Mouse (Mus musculus): ENCODE results near the gene Pou2f1. TPM values are rescaled to one million over a fixed set of nuclear protein-coding genes. Genes with fewer than 3 reads are reported as not detected.
A peak's percentile ranks its signal among the peaks of the same experiment; 100 is the strongest.

The Pou2f1 gene
- polyA plus RNA-seq, 1 experiment from 2014 or later = 17.3 TPM

DNA sequence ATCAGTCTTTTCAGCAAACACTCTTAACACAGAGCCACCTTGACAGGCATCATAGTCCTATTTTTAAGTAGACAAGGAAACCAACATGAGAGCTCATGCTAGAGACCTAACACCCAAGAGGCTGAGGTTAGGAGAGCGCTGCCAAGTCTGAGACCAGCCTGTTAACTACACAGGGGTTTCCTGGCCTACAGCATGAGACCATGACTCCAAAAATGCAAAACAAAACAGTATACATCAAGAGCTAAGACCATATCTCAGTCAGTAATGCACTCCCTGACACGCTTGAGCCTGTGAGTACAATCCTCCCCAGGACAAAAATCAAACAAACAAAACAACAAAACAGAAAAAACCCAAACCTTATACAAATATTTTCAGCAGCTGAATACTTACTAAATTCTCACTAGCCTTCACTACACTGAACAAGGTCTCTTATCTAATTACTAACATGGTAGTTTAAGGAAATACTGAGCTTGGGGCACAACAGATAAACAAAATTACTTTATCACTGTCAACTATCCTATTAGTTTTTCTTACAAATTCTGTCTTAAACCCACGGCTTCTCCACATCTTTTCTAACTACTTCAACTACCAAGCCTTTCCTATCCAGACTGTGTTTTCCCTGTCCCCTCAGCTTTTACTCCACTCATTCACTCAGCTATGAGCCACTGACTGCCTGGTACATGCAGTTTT is 33.3 kb downstream of the Pou2f1 start:
- no peaks in the 10 kb centered on the region for H3K36me3 ChIP-seq
- no peak for ATAC-seq (ENCODE audit: low FRiP score, low read depth)
- H3K9me3 ChIP-seq = no peaks in the 10 kb centered on the region
- H3K4me1 ChIP-seq (replicated peaks) = peaks cover 7% of the 10 kb centered on the region
- 90% methylated on average over 3 of the region's 3 CpGs for WGBS
- no peak overlapping the region for H3K9ac ChIP-seq
- H3K27ac ChIP-seq (replicated peaks) = no peak overlapping the region
- H3K4me3 ChIP-seq = no peak overlapping the region
- no peaks in the 10 kb centered on the region for H3K27me3 ChIP-seq
- no peak overlapping the region for H3K4me2 ChIP-seq

DNA sequence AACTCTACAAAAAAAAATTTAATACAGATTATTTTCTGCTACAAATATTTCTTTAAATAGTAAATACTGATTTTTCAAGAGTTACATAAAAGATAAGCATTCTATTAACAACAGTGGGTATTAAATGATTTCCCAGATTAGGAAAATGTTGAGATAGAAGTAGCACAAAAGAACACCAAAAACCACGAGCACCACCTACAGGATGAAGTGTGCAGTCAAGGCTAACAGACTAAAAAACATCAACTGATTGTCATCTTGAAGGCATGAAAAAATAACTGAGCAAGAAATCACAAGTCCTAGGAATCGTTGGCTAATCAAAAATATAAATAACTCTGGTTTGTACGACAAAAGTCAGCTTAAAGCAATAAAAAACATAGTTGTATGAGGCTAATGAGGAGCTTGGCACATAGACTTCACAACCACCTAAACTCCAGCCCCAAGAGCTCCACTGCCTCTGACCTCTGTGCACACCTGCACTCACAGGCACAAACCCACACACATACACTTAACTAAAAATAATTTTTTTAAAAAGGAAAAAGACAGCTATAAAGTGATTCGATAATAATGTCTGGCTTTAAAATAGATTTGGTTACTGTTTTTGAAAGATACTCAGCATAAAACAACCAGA is 35.3 kb downstream of the Pou2f1 start:
- Histone ChIP-seq H3K4me1 (replicated peaks) (peaks cover 7% of the 10 kb centered on the region), H3K36me3 (no peaks in the 10 kb centered on the region), H3K27ac (replicated peaks) (no peak overlapping the region), H3K27me3 (no peaks in the 10 kb centered on the region), H3K9me3 (no peaks in the 10 kb centered on the region), H3K9ac (no peak overlapping the region), H3K4me3 (no peak overlapping the region), H3K4me2 (no peak overlapping the region)
- WGBS = 51% methylated on average over 4 of the region's 4 CpGs
- ATAC-seq (ENCODE audit: low FRiP score, low read depth) = no peak

DNA sequence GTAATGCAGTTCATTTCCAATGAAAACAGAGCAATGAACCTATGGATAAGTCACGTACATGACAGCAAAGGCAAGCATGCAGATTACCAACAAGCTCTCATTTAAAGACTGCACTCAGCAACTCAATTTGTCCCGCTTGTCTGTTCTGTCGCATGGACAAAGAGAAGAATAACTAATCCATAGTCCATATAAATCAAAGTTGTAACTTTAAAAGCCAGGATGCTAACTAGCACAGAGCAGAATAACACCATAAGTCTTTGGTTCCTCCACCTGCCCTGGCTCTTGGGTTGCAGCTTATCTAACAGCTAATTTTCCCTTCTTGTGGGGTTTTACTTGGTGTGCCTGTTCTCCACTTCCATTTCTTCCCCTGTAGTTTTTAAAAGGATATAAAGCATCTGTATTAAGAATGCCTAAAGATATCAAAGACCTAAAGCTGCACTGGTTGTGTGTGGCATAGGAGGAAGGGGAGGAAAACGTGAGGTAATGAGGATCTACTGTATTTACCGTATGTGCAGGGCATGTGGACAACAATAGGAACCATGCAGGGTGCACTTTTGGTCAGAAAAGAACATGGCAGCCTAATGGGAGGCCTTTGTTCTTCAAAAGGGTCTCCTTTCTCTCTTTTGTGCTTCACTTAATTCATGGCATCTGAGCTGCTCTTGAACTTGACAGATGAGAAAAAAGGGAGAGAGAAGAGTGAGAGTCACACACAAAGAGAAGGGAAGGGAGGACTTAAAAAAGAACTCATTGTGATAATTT is 36.1 kb downstream of the Pou2f1 start:
- Histone ChIP-seq H3K9me3 (no peaks in the 10 kb centered on the region), H3K4me3 (no peak overlapping the region), H3K4me1 (replicated peaks) (peaks cover 7% of the 10 kb centered on the region), H3K9ac (no peak overlapping the region), H3K36me3 (no peaks in the 10 kb centered on the region), H3K27me3 (no peaks in the 10 kb centered on the region), H3K4me2 (no peak overlapping the region), H3K27ac (replicated peaks) (no peak overlapping the region)
- no peak for ATAC-seq (ENCODE audit: low FRiP score, low read depth)
- 30% methylated on average over 5 of the region's 5 CpGs for WGBS

DNA sequence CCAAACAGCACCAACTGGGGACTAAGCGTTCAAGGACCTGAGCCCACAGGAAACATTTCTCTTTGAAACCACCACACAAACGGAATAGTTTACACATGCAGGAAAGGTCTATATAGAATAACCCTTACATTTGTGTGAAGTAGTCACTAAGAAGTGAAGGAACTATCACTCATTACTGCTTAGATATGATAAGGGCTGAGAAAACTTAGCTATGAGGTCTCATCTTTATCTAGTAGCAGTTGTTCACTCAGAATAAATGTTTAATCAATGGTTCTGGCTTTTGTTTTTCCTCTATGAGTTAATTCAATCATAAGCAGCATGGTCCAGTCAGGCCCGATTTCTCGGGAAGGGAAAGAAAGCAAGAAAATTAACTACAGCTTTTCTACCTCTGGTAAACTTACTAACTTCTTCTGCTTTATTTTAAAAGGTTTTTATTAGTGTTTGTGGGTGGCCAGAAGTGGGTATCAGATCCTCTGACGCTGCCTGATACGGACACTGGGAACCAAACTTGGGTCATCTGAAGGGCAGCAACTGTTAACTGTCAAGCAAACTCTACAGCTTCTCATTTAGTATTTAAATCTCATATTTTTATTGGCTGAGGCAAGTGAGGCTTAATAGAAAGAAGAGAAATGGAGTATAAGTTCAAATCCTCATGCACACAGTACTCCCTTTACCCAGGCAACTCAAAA is 40.7 kb downstream of the Pou2f1 start:
- ATAC-seq (ENCODE audit: low FRiP score, low read depth) = no peak
- 85% methylated on average over 6 of the region's 6 CpGs for WGBS
- Histone ChIP-seq H3K36me3 (no peaks in the 10 kb centered on the region), H3K4me1 (replicated peaks) (peaks cover 7% of the 10 kb centered on the region), H3K4me3 (no peak overlapping the region), H3K9me3 (no peaks in the 10 kb centered on the region), H3K4me2 (no peak overlapping the region), H3K27ac (replicated peaks) (no peak overlapping the region), H3K27me3 (no peaks in the 10 kb centered on the region), H3K9ac (no peak overlapping the region)

DNA sequence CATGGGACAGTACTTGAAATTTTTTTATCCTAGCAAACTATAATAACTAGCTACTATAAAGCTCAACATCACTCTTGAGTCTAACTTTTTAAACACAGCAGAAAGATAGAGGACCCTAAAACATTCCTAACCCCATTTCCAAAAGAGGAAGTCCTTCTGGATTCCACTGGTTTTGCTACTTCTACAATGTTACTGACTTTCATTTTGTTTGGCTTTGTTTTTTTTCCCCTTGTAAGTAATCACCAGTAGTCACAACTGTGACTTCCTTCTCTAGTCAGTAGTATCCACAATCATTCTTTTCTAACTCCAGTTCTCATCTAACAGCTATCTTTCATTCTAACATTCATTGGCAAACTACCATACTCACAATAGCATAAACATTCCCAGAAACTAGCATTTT is 44.3 kb downstream of the Pou2f1 start:
- H3K27me3 ChIP-seq = no peaks in the 10 kb centered on the region
- no peaks in the 10 kb centered on the region for H3K4me1 ChIP-seq (replicated peaks)
- no peak for ATAC-seq (ENCODE audit: low FRiP score, low read depth)
- H3K9ac ChIP-seq = no peak overlapping the region
- no peak overlapping the region for H3K4me3 ChIP-seq
- H3K4me2 ChIP-seq = no peak overlapping the region
- no peaks in the 10 kb centered on the region for H3K36me3 ChIP-seq
- H3K9me3 ChIP-seq = no peaks in the 10 kb centered on the region
- H3K27ac ChIP-seq (replicated peaks) = no peak overlapping the region

DNA sequence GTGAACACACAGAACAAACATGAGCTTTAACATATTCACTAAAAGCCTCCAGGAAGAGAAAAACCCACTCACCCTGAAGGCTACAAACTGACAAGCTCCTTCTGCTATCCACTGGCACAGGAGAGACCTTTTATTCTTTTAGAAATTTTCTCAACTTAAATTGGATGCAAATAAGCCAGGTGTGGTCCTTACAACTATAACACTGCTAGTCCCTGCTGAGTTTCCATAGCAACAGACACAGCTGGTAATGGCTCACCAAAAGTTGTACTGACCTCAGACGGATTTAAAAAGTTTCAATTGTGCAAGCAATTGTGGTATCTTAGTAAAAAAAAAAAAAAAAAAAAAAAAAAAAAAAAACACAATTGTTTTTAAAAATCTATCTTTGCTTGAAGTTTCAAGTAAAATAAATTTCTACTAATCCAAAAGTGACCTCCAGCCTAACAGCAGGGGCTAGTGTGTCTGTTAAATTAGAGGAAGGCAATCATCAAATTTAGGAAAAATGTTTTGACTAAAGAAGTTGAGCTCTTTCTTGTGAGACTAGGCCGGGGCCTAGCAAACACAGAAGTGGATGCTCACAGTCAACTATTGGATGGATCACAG is 54.2 kb downstream of the Pou2f1 start:
- Histone ChIP-seq H3K4me1 (replicated peaks) (no peaks in the 10 kb centered on the region), H3K4me2 (no peak overlapping the region), H3K9me3 (no peaks in the 10 kb centered on the region), H3K36me3 (no peaks in the 10 kb centered on the region), H3K4me3 (no peak overlapping the region), H3K9ac (no peak overlapping the region), H3K27ac (replicated peaks) (no peak overlapping the region), H3K27me3 (no peaks in the 10 kb centered on the region)
- WGBS = 35% methylated on average over 2 of the region's 2 CpGs
- no peak for ATAC-seq (ENCODE audit: low FRiP score, low read depth)

DNA sequence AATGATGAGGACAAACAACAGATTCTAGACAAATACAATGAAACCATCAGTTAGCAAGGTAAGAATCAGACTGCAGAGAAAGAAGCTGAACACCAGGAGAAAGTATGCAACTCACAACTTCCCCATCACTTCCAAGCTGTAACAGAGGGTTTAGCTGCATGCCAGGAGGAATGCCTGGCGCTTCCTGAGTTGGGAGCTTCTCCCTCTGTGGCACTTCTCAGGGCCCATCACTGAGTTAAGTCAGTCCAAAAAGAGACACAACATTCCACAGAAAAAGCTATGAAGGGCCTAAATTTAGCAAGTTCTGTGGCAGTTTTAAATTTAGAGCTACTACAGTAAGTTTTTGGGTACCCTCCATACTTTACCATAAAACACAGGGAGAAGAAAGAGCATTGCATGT is 59.2 kb downstream of the Pou2f1 start:
- Histone ChIP-seq H3K36me3 (no peaks in the 10 kb centered on the region), H3K4me2 (no peak overlapping the region), H3K27ac (replicated peaks) (no peak overlapping the region), H3K4me1 (replicated peaks) (no peaks in the 10 kb centered on the region), H3K4me3 (no peak overlapping the region), H3K9ac (no peak overlapping the region), H3K27me3 (no peaks in the 10 kb centered on the region), H3K9me3 (no peaks in the 10 kb centered on the region)
- no peak for ATAC-seq (ENCODE audit: low FRiP score, low read depth)
- WGBS = 94% methylated on average over 1 of the region's 1 CpGs

DNA sequence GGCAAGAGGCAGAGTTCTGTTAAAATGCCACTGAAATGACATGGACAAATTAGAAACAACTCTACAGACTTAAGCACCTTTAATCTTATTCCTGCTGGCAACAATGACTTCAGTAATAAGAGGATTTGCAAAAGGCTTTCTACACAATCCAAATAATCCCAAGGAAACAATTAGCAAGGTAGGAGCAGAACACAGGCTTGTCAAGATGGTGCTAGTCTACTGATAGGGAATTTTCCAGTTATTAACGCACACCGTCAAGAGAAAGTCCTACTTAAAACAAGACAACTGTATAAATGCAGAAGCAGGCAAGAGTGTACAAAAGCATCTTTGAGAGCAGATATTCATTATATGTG is 67.0 kb downstream of the Pou2f1 start:
- no peak overlapping the region for H3K4me3 ChIP-seq

DNA sequence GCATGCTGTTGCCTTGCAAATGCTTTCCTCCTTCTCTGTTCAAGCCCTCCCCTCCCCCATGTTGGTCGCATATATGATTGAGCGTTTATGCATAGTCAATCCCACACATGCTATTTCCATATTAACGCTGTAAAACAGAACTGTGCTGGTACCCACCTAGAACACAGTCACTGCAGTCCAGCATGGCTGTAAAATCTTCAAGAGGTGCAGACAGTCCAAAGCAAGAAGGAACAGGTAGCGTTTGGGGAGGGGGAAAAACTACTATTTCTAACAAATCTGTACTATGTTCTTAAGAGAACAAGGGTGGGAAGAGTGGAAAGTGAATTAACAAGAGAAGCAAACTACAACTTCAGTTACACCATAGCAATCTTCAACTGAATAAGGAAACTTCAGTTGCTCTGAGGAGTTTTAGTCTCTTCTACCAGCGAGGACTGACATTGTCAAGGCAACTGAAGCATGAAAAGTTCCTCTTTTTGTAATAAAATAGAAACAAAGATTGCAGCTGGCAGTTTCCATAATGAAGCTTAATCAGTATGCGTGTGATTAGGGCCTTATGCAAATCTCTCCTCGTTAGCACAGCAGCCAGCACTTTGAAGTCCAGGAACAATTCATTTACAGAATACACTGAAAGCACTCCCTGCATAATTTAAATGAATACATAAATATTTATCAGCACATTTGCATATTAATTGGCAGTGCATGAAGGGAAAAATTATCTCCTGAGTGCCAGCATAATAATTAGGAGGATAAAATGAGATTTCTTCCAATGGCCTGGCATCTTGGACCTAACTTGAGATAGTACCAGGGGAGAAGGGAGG is 67.6 kb downstream of the Pou2f1 start:
- H3K36me3 ChIP-seq = no peaks in the 10 kb centered on the region
- H3K4me1 ChIP-seq (replicated peaks) = peaks cover 24% of the 10 kb centered on the region
- H3K9me3 ChIP-seq = no peaks in the 10 kb centered on the region
- H3K4me2 ChIP-seq = peak overlapping the region; percentile 39
- WGBS = 19% methylated on average over 7 of the region's 7 CpGs
- H3K4me3 ChIP-seq = peak overlapping the region; percentile 26
- H3K27ac ChIP-seq (replicated peaks) = peak overlapping the region; percentile 82
- no peak overlapping the region for H3K9ac ChIP-seq
- no peaks in the 10 kb centered on the region for H3K27me3 ChIP-seq
- peak; percentile 95 for ATAC-seq (ENCODE audit: low FRiP score, low read depth)

More for the DNA sequence above, 67.0 kb downstream of the Pou2f1 start:
- no peak for ATAC-seq (ENCODE audit: low FRiP score, low read depth)
- no peaks in the 10 kb centered on the region for H3K27me3 ChIP-seq
- H3K9ac ChIP-seq = no peak overlapping the region
- H3K4me2 ChIP-seq = peak overlapping the region; percentile 39
- H3K4me1 ChIP-seq (replicated peaks) = peaks cover 24% of the 10 kb centered on the region
- WGBS = 24% methylated on average over 2 of the region's 2 CpGs
- H3K27ac ChIP-seq (replicated peaks) = peak overlapping the region; percentile 82
- no peaks in the 10 kb centered on the region for H3K9me3 ChIP-seq
- no peaks in the 10 kb centered on the region for H3K36me3 ChIP-seq

DNA sequence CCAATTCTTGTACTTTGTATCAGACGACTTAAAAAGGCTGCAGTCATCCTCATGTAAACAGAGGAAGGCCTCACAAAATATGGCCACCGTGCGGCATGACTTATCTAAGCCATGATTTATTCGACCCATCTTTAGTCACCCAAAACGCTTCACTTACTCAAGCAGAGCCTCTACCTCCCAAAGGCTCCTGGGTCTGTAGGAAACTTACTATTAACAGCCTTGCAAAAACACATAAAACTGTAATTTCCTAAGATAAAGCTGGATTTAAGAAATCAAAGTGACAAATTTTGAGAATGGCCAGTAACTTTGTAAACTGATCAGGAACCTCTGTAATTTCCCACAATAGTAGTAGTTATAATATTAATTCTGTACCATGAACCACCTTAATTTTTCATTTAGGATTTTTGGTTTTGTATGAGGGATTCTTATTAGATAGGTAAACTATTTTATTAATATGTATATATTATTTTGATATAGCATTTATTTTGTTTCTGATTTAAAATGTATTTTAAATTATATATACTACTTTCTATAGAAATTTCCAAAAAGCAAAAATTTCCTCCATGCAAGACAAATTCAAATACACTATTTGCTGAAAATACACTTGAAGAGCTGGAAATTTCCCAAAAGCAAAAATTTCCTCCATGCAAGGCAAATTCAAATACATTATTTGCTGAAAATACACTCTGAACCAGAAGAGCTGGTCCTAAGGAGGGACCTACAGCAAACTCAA is 68.4 kb downstream of the Pou2f1 start:
- Histone ChIP-seq H3K27ac (replicated peaks) (peak overlapping the region; percentile 82), H3K36me3 (no peaks in the 10 kb centered on the region), H3K4me2 (peak overlapping the region; percentile 39), H3K27me3 (no peaks in the 10 kb centered on the region), H3K9me3 (no peaks in the 10 kb centered on the region), H3K4me1 (replicated peaks) (peaks cover 24% of the 10 kb centered on the region), H3K4me3 (peak overlapping the region; percentile 26), H3K9ac (no peak overlapping the region)
- WGBS = 28% methylated on average over 5 of the region's 5 CpGs
- ATAC-seq (ENCODE audit: low FRiP score, low read depth) = no peak

DNA sequence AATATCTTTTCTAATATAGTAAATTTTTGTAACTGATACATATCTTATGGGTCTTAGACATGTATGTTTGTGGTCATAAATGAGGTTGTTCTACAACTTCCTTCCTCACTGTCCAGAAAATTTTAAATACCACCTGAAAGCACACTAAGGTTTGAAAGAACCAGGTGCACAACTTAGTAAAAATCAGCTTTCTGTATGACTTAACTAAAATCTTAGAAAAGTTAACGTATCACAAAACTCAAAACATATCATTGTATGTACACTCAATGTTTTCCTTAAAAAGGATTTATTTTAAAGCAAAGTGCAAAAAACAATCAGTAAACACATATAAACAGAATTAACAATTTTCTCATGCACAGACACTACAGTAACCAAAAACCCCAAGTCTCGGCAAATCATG is 69.6 kb downstream of the Pou2f1 start:
- no peak for ATAC-seq (ENCODE audit: low FRiP score, low read depth)
- H3K27me3 ChIP-seq = no peaks in the 10 kb centered on the region
- H3K4me1 ChIP-seq (replicated peaks) = peaks cover 24% of the 10 kb centered on the region
- WGBS = 90% methylated on average over 2 of the region's 2 CpGs
- no peak overlapping the region for H3K9ac ChIP-seq
- no peak overlapping the region for H3K4me3 ChIP-seq
- H3K9me3 ChIP-seq = no peaks in the 10 kb centered on the region
- no peaks in the 10 kb centered on the region for H3K36me3 ChIP-seq
- H3K27ac ChIP-seq (replicated peaks) = no peak overlapping the region
- H3K4me2 ChIP-seq = peak overlapping the region; percentile 34
